Mouse (Mus musculus): ENCODE measurements around the gene Srf. TPM values are rescaled to one million over a fixed set of nuclear protein-coding genes. Genes with fewer than 3 reads are reported as not detected.
A peak's percentile ranks its signal among the peaks of the same experiment; 100 is the strongest.

Gene Srf
- polyA plus RNA-seq (2014; fragmentation: Nextera tagmentation; extraction: Ambion mirVana) = 3.6 and 6.0 TPM in 2 replicates

DNA sequence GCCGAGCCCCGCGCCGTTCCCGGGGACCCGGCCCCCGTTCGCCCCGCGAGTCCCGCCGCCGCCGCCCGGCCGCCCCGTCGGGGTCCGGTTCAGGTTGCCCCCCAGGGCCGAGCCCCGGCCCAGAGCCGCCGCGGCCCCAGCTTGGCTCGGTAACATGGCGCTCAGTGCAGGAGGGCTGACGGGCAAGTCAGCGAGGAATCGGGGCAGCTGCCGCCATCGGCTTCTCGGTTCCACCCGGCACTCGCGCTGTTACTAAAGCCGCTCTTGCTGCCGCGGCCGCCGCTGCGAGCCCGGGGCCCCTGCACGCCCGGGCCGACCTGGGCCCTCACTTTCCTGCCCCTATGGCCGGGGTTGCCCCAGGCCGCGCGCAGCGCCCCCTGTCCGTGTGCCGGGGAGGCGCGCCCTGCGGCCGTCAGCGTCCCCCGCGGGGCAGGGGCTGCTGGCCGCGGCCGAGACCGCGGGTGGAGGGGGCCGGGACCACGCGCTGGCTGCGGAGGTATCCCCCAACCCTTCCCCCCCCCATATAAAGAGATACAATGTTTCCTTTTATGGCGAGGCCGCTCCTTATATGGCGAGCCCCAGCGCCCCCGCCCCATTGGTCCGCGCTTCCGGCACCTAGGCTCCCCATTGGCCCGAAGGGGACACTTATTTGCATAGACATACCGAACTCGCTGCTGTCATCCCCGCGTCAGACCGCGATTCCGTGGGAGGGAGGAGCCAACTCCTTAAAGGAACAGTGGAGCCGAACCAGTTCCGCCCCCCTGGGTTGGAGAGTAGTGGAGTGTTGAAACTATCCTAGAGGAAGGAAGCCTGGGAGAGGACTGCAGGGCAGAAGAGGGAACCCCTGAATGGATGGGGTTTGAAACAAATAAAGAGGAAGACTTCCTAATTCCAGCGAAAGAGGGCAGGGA is at the start of gene Srf:
Gene Srf, minus strand, starts transcription at position 503 of the 911 bp plus-strand sequence.
- ATAC-seq (ENCODE audit: low FRiP score) (peak; percentile 95), DNase-seq (ENCODE audit: low spot score, missing footprints) (peak; percentile 98)
- Histone ChIP-seq H3K4me1 (ENCODE audit: control insufficient read depth, insufficient read depth, low read length) (peaks cover 26% of the 10 kb centered on the region), H3K27me3 (ENCODE audit: control insufficient read depth, insufficient read depth, low read length) (no peaks in the 10 kb centered on the region), H3K9me3 (ENCODE audit: control insufficient read depth, low read length) (no peaks in the 10 kb centered on the region), H3K4me3 (ENCODE audit: low read depth, low read length) (peak within 1 kb of the TSS; percentile 98), H3K27ac (ENCODE audit: low read depth, low read length) (peak within 1 kb of the TSS; percentile 74), H3K4me2 (peak within 1 kb of the TSS; percentile 91), H3K9ac (ENCODE audit: low read length) (peak within 1 kb of the TSS; percentile 96), H3K36me3 (ENCODE audit: control insufficient read depth, insufficient read depth, low read length) (peaks cover 4% of the 10 kb centered on the region; the same call in 1 of the 2 replicates)
- WGBS = under 1% methylated on average over 79 of the region's 87 CpGs

DNA sequence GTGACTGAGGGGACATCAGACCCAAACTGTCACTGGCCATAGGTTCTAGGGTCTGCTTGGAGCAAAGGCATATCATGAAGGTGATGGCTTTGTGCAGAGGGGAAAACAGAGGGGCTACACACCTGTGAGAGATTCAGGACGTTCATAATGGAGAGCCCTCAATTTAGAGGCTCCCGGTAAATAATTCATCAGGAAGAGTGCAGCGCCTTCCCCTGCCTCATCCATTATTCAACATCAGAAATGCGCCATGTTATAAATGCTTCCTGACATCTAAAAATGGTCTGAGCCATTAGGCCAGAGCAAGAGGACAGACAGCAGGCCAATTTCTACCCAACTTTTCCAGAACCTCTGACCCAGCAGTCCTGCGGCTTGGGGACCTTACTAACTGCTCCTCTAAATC is 49.2 kb upstream of the Srf start:
- H3K36me3 ChIP-seq (ENCODE audit: control insufficient read depth, insufficient read depth, low read length) = no peaks in the 10 kb centered on the region
- no peaks in the 10 kb centered on the region for H3K27me3 ChIP-seq (ENCODE audit: control insufficient read depth, insufficient read depth, low read length)
- H3K4me3 ChIP-seq (ENCODE audit: low read depth, low read length) = no peak overlapping the region
- H3K9me3 ChIP-seq (ENCODE audit: control insufficient read depth, low read length) = no peaks in the 10 kb centered on the region
- H3K4me2 ChIP-seq = no peak overlapping the region
- 61% methylated on average over 5 of the region's 5 CpGs for whole genome bisulfite sequencing
- H3K27ac ChIP-seq (ENCODE audit: low read depth, low read length) = no peak overlapping the region
- ATAC-seq (ENCODE audit: low FRiP score) = no peak
- DNase-seq (ENCODE audit: low spot score, missing footprints) = no peak
- H3K4me1 ChIP-seq (ENCODE audit: control insufficient read depth, insufficient read depth, low read length) = peaks cover 10% of the 10 kb centered on the region
- H3K9ac ChIP-seq (ENCODE audit: low read length) = no peak overlapping the region

DNA sequence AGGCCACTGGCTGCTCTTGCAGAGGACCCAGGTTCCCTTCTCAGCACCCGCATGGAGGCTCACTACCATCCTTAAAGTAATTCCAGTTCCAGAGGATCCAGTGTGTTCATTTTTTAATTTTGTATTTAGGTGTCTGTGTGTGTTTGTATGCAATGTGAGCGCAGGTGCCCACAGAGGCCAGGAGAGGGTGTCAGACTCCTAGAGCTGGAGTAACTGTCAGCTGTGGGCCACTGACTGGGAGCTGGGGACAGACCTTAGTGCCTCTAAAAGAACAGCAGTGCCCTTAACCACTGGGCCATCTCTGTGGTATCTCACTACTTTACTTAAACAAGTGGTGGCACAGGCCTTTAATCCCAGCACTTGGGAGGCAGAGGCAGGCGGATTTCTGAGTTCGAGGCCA is 47.3 kb upstream of the Srf start:
- Histone ChIP-seq H3K4me1 (ENCODE audit: control insufficient read depth, insufficient read depth, low read length) (peaks cover 10% of the 10 kb centered on the region), H3K36me3 (ENCODE audit: control insufficient read depth, insufficient read depth, low read length) (no peaks in the 10 kb centered on the region), H3K9me3 (ENCODE audit: control insufficient read depth, low read length) (no peaks in the 10 kb centered on the region), H3K9ac (ENCODE audit: low read length) (no peak overlapping the region), H3K27me3 (ENCODE audit: control insufficient read depth, insufficient read depth, low read length) (no peaks in the 10 kb centered on the region), H3K4me2 (no peak overlapping the region), H3K4me3 (ENCODE audit: low read depth, low read length) (no peak overlapping the region), H3K27ac (ENCODE audit: low read depth, low read length) (no peak overlapping the region)
- over 99% methylated on average over 4 of the region's 4 CpGs for WGBS
- no peak for DNase-seq (ENCODE audit: low spot score, missing footprints)
- no peak for ATAC-seq (ENCODE audit: low FRiP score)

DNA sequence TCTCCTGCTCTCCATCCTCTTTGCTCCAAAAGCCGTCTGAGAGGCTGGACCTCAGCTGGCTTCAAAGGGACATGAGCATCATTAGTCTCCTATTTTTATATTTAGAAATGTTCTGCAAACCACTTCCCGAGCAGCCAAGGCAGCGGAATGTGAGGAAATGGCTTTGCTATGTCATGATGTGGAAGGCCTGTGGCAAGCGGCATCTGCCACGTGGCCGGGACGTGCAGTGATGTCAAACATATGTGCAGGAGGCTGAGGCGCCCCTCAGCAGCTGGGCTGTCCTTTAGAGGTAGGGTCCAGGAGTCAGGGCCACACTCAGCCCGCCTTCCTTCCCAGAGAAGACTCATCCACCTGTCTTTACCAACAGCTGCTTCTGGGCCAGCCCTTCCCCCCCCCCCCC is 46.2 kb upstream of the Srf start:
- Histone ChIP-seq H3K9ac (ENCODE audit: low read length) (no peak overlapping the region), H3K9me3 (ENCODE audit: control insufficient read depth, low read length) (no peaks in the 10 kb centered on the region), H3K27ac (ENCODE audit: low read depth, low read length) (no peak overlapping the region), H3K36me3 (ENCODE audit: control insufficient read depth, insufficient read depth, low read length) (0 out of 2 replicates have a peak, but pooled peaks cover 2% of the 10 kb centered on the region), H3K4me3 (ENCODE audit: low read depth, low read length) (no peak overlapping the region), H3K27me3 (ENCODE audit: control insufficient read depth, insufficient read depth, low read length) (no peaks in the 10 kb centered on the region), H3K4me2 (no peak overlapping the region), H3K4me1 (ENCODE audit: control insufficient read depth, insufficient read depth, low read length) (peaks cover 10% of the 10 kb centered on the region)
- 86% methylated on average over 9 of the region's 9 CpGs for WGBS
- DNase-seq (ENCODE audit: low spot score, missing footprints) (no peak), ATAC-seq (ENCODE audit: low FRiP score) (no peak)

DNA sequence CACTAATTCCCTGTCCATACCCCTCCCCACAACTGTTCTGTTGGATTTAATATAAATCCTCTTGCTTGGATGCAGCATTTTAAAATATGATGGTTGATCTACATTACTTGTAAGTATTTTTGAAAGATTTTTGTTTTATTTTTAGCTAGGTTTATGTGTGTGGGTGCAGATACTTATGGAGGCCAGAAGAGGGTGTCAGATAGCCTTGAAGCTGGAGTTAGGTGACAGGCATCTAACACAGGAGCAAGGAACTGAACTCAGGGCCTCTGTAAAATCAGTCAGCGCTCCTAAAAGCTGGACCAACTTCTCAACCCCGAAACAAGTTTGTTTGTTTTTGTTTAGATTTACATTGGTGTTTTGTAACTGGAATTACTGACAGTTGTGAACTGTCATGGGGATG is 44.6 kb upstream of the Srf start:
- Histone ChIP-seq H3K27ac (ENCODE audit: low read depth, low read length) (no peak overlapping the region), H3K4me2 (no peak overlapping the region), H3K4me1 (ENCODE audit: control insufficient read depth, insufficient read depth, low read length) (peaks cover 8% of the 10 kb centered on the region), H3K36me3 (ENCODE audit: control insufficient read depth, insufficient read depth, low read length) (0 out of 2 replicates have a peak, but pooled peaks cover 2% of the 10 kb centered on the region), H3K9ac (ENCODE audit: low read length) (no peak overlapping the region), H3K27me3 (ENCODE audit: control insufficient read depth, insufficient read depth, low read length) (no peaks in the 10 kb centered on the region), H3K9me3 (ENCODE audit: control insufficient read depth, low read length) (no peaks in the 10 kb centered on the region), H3K4me3 (ENCODE audit: low read depth, low read length) (no peak overlapping the region)
- ATAC-seq (ENCODE audit: low FRiP score) = no peak
- WGBS = 97% methylated on average over 2 of the region's 2 CpGs
- no peak for DNase-seq (ENCODE audit: low spot score, missing footprints)

DNA sequence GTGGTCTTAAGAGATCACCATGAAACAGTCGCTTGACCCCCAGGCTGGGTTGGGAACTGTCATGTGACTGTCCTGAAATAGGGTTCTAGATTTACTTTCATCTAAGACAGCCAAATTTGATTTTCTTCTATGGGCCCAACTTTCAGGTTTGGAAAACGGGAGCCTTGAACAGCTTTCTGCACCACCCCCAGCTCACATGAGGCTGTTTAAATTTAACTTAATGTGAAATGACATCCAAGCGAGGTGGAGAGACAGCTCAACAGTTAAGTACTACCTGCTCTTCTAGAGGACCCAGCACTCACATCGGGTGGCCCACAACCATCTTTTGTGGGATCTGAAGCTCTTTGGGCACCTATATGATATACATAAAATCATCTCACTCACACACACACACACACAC is 43.0 kb upstream of the Srf start:
- DNase-seq (ENCODE audit: low spot score, missing footprints) (no peak), ATAC-seq (ENCODE audit: low FRiP score) (no peak)
- Histone ChIP-seq H3K4me1 (ENCODE audit: control insufficient read depth, insufficient read depth, low read length) (peaks cover 2% of the 10 kb centered on the region; the same call in 1 of the 2 replicates), H3K4me2 (no peak overlapping the region), H3K27ac (ENCODE audit: low read depth, low read length) (no peak overlapping the region), H3K9me3 (ENCODE audit: control insufficient read depth, low read length) (no peaks in the 10 kb centered on the region), H3K27me3 (ENCODE audit: control insufficient read depth, insufficient read depth, low read length) (no peaks in the 10 kb centered on the region), H3K36me3 (ENCODE audit: control insufficient read depth, insufficient read depth, low read length) (0 out of 2 replicates have a peak, but pooled peaks cover 2% of the 10 kb centered on the region), H3K4me3 (ENCODE audit: low read depth, low read length) (no peak overlapping the region), H3K9ac (ENCODE audit: low read length) (no peak overlapping the region)
- WGBS = 83% methylated on average over 4 of the region's 4 CpGs

DNA sequence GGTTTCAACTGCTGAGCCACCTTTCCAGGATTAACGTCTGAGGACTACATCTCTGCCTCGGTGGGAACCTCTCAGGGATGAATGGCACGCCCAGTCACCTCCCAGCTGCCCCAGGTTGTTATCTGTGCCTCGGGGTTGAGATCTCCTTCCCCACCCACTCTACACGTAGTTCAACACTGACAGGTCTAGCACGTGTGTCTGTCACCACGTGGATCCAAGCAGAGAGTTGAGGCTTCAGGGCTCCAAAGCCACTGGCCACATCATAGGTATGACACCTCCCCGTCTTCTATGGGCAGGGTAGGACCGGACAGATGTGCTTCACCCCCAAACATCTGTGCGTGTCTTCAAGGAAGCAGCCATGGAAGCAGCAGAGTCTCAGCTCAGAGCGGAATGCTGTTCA is 42.0 kb upstream of the Srf start:
- WGBS = 90% methylated on average over 11 of the region's 11 CpGs
- ATAC-seq (ENCODE audit: low FRiP score) = no peak

DNA sequence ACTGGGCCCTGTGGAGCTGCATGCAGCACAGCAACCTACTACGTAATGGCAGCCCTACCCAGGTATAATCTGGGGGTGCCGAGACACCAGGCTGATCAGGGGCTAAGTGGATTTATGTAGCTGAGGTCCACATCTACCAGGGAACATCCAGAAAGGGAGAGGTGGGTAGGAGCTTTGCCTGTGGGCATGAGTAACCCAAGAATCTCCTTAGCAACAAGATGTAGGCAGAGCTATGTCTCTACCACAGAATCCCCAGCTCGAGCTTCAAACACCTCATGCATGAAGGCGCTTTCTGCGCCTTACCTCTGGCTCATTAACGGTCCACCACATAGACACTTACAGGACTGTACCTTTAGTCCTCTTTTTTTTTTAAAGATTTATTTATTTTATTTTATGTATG is 39.4 kb upstream of the Srf start:
- H3K4me1 ChIP-seq (ENCODE audit: control insufficient read depth, insufficient read depth, low read length) = peaks cover 2% of the 10 kb centered on the region; the same call in 1 of the 2 replicates
- no peaks in the 10 kb centered on the region for H3K27me3 ChIP-seq (ENCODE audit: control insufficient read depth, insufficient read depth, low read length)
- DNase-seq (ENCODE audit: low spot score, missing footprints) (no peak), ATAC-seq (ENCODE audit: low FRiP score) (no peak)
- no peak overlapping the region for H3K27ac ChIP-seq (ENCODE audit: low read depth, low read length)
- no peak overlapping the region for H3K9ac ChIP-seq (ENCODE audit: low read length)
- H3K4me3 ChIP-seq (ENCODE audit: low read depth, low read length) = no peak overlapping the region
- no peak overlapping the region for H3K4me2 ChIP-seq
- 82% methylated on average over 6 of the region's 6 CpGs for WGBS
- no peaks in the 10 kb centered on the region for H3K9me3 ChIP-seq (ENCODE audit: control insufficient read depth, low read length)
- H3K36me3 ChIP-seq (ENCODE audit: control insufficient read depth, insufficient read depth, low read length) = 0 out of 2 replicates have a peak, but pooled peaks cover 2% of the 10 kb centered on the region

More for the DNA sequence above, 42.0 kb upstream of the Srf start:
- no peaks in the 10 kb centered on the region for H3K9me3 ChIP-seq (ENCODE audit: control insufficient read depth, low read length)
- H3K36me3 ChIP-seq (ENCODE audit: control insufficient read depth, insufficient read depth, low read length) = 0 out of 2 replicates have a peak, but pooled peaks cover 2% of the 10 kb centered on the region
- H3K27ac ChIP-seq (ENCODE audit: low read depth, low read length) = no peak overlapping the region
- H3K9ac ChIP-seq (ENCODE audit: low read length) = no peak overlapping the region
- H3K27me3 ChIP-seq (ENCODE audit: control insufficient read depth, insufficient read depth, low read length) = no peaks in the 10 kb centered on the region
- DNase-seq (ENCODE audit: low spot score, missing footprints) = no peak
- H3K4me2 ChIP-seq = no peak overlapping the region
- no peak overlapping the region for H3K4me3 ChIP-seq (ENCODE audit: low read depth, low read length)
- H3K4me1 ChIP-seq (ENCODE audit: control insufficient read depth, insufficient read depth, low read length) = peaks cover 2% of the 10 kb centered on the region; the same call in 1 of the 2 replicates

DNA sequence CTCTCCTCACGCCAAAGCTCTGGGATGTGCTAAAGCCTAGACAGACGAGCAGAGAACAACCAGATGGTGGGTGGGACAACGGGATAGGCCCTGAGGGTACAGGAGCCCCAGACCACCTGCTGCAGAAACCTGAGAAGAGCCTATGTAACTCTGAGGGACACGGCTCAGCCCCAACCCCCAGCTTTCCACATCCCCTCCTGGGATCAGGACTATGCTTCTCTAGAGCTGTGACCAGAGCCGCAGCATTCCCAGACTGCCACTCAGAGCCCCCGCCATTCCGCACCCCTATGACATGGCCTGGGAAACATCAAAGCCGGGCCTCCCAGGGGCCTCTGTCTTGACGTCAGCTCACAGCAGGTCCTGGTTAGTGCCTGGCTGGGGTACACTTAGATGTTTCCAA is 38.6 kb upstream of the Srf start:
- H3K4me3 ChIP-seq (ENCODE audit: low read depth, low read length) = no peak overlapping the region
- DNase-seq (ENCODE audit: low spot score, missing footprints) (no peak), ATAC-seq (ENCODE audit: low FRiP score) (no peak)
- 48% methylated on average over 9 of the region's 9 CpGs for WGBS
- H3K9me3 ChIP-seq (ENCODE audit: control insufficient read depth, low read length) = no peaks in the 10 kb centered on the region
- H3K36me3 ChIP-seq (ENCODE audit: control insufficient read depth, insufficient read depth, low read length) = peaks cover 7% of the 10 kb centered on the region
- no peaks in the 10 kb centered on the region for H3K27me3 ChIP-seq (ENCODE audit: control insufficient read depth, insufficient read depth, low read length)
- no peak overlapping the region for H3K4me2 ChIP-seq
- peaks cover 2% of the 10 kb centered on the region; the same call in 1 of the 2 replicates for H3K4me1 ChIP-seq (ENCODE audit: control insufficient read depth, insufficient read depth, low read length)
- H3K27ac ChIP-seq (ENCODE audit: low read depth, low read length) = no peak overlapping the region
- H3K9ac ChIP-seq (ENCODE audit: low read length) = no peak overlapping the region

Measured in midbrain, embryonic 11.5 days (tissue).